Mouse (Mus musculus) C2C12 (cell line): ENCODE results near the gene Tgfbrap1. TPM values are rescaled to one million over a fixed set of nuclear protein-coding genes. Genes with fewer than 3 reads are reported as not detected.
A peak's percentile ranks its signal among the peaks of the same experiment; 100 is the strongest.

ENCODE experiments used
- H3K27me3 ChIP-seq: one replicate; pipeline ENCODE4 v1.6.1; 2011; ENCODE audit not compliant: control insufficient read depth, insufficient read depth, insufficient read length
- H3K36me3 ChIP-seq: one replicate; pipeline ENCODE4 v1.6.1; 2011; ENCODE audit not compliant: control insufficient read depth, insufficient read depth
- H3K4me3 ChIP-seq: one replicate; pipeline ENCODE4 v1.5.1; 2011; ENCODE audit warnings: mild to moderate bottlenecking, control low read depth; ENCODE audit not compliant: poor library complexity, insufficient read depth, severe bottlenecking
- H3K79me2 ChIP-seq: one replicate; pipeline ENCODE4 v1.6.1; 2011; ENCODE audit not compliant: control insufficient read depth, insufficient read depth
- H3K79me3 ChIP-seq: one replicate; pipeline ENCODE4 v1.6.1; 2011; ENCODE audit warnings: low read depth, control low read depth
- H3ac ChIP-seq: one replicate; pipeline ENCODE3; 2011; ENCODE audit warnings: low read depth; ENCODE audit not compliant: control insufficient read depth, insufficient read length
- CEBPB ChIP-seq: IDR thresholded peaks from one replicate; pipeline ENCODE4 v1.6.1; 2011; ENCODE audit warnings: low read depth, mild to moderate bottlenecking, control low read depth, moderate library complexity
- CTCF ChIP-seq: IDR thresholded peaks from one replicate; pipeline ENCODE4 v1.5.1; 2011; ENCODE audit not compliant: control insufficient read depth, insufficient read depth, insufficient read length
- FOSL1 ChIP-seq: IDR thresholded peaks from one replicate; pipeline ENCODE4 v1.8.0; 2011; ENCODE audit warnings: mild to moderate bottlenecking, low read length; ENCODE audit not compliant: poor library complexity, insufficient read depth, severe bottlenecking
- MAX ChIP-seq: IDR thresholded peaks from one replicate; pipeline ENCODE4 v1.6.1; 2011; ENCODE audit warnings: mild to moderate bottlenecking, control low read depth
- MYOD1 ChIP-seq: IDR thresholded peaks from one replicate; pipeline ENCODE4 v1.6.1; 2011; ENCODE audit warnings: low read depth; ENCODE audit not compliant: control insufficient read depth, insufficient read length
- MYOG ChIP-seq: IDR thresholded peaks from one replicate; pipeline ENCODE4 v1.6.1; 2011; ENCODE audit not compliant: control insufficient read depth, insufficient read length; ENCODE audit errors: extremely low read depth
- USF1 ChIP-seq: IDR thresholded peaks from one replicate; pipeline ENCODE4 v1.6.1; 2011; ENCODE audit warnings: low read depth, mild to moderate bottlenecking, control low read depth, moderate library complexity
- polyA plus RNA-seq: library from polyadenylated mRNA; unstranded; fragments of >200 nt; fragmentation: generic; extraction: Trizol; gene quantifications from one replicate; pipeline ENCODE4 v1.2.1, GENCODE M21; 2012; ENCODE audit warnings: missing spikeins

The Tgfbrap1 gene
- polyA plus RNA-seq, 1 experiment = 9.5 TPM

DNA sequence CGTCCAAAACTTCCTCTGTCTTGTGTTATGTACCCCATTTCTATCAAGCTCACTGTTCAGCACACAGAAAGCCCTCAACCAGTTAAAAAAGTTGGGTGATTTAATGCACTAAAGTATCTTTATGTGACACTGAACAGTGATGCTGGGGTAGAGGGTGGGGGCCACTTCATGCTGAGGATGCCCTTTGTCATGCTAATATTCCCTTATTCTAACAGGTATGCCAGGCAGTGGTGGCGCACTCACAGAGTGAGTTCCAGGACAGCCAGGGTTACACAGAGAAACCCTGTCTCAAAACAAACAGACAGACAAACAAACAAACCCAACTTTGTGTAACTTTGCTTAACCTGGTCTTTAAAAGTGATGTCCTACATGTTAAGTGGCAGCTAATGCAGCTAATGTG is 4.2 kb downstream of the Tgfbrap1 start:
- Histone ChIP-seq H3K79me3 (peaks cover 6% of the 10 kb centered on the region), H3K79me2 (peaks cover 34% of the 10 kb centered on the region), H3K27me3 (no peaks in the 10 kb centered on the region), H3ac (no peak overlapping the region), H3K36me3 (no peaks in the 10 kb centered on the region), H3K4me3 (no peak overlapping the region)
- TF ChIP-seq FOSL1 = no peak
- no peak for TF ChIP-seq MYOG
- no peak for TF ChIP-seq MYOD1
- no peak for TF ChIP-seq USF1
- no peak for TF ChIP-seq CEBPB
- TF ChIP-seq CTCF = no peak
- TF ChIP-seq MAX = no peak

DNA sequence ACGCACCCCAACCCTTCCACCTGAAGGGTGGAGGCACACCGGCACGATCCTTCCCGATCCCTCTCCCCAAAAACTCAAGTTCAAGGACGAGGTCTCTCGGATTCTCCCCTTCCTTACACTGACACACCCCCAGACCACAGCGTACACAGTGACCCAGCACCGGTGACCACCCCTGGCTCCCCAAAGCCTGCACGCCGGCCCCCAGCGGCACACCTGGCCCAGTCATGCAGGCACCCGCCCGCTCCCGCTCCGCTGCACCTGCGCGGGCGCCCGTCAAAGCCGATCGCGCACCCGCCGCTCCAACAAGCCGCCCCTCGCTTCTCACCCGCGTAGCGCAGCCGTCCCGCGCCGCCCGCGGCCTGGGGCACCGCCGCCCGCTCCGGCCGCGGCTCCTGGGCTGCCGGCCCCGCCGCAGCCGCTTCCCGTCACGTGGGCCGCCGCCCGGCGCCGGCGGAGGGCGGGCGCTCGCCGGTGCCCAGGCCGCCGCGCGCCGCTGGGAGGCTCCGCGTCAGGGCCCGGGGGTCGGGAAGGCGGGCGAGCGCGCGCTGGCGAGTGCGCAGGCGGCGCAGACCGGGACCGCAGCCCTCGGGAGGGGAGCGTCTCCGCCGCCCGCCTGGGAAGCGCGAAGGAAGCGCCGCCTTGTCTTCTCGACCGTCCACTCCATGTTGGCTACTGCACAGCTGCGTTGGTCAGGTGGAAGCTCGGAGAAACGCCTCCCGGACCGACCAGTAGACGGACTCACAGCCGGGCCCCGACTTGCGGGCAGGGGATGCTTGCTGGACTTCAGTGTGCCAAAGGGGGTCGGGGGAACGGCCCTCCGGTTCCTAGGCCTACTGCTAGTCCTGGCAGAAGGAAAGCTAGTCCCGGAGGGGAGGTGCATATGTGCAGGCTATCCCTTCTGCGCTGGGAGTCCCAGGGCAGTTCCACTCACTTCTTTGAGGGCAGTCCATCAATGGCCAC is 6.1 kb downstream of the Tgfbrap1 start:
- TF ChIP-seq CTCF (no peak), FOSL1 (no peak), CEBPB (no peak), USF1 (no peak), MYOG (no peak), MYOD1 (no peak), MAX (no peak)
- peaks cover 5% of the 10 kb centered on the region for H3K79me3 ChIP-seq
- peak overlapping the region; percentile 66 for H3K4me3 ChIP-seq
- H3K36me3 ChIP-seq = no peaks in the 10 kb centered on the region
- peaks cover 25% of the 10 kb centered on the region for H3K79me2 ChIP-seq
- peak overlapping the region; percentile 75 for H3ac ChIP-seq
- no peaks in the 10 kb centered on the region for H3K27me3 ChIP-seq

DNA sequence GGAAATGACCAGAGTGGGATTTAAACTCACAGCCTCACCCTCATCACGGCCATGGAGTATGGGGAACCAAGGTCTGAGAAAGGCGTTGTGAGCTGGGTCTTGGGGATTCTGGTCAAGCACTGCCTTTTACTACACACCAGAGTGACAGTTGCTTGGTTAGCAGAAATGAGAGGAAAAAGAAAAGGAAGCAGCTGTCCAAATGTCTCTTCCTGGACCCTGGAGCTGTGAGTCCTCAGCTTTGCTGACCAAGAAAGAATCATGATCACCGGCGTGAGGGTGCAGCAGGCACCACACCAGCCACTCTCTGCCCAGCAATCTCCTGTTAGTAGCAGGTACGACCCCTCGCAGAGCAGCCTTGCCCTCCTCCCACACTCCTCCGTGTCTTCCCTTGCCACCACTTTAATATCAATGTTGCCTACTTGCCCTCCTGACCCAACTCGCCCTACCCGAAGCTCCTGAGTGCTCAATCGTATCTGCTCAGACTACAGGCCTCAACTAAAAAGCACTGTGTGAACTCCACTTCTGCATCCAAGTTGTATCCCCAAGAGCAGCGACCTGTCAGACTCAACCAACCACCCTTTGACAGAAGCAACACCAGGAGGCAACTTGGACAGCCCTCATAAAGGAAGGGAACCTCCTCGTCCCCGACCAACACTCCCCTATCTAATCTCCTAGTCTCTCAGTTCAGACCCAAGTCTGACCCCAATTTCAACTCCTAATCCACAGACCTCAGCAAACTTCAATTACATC is 7.0 kb downstream of the Tgfbrap1 start:
- Histone ChIP-seq H3ac (peak overlapping the region; percentile 75), H3K79me2 (peaks cover 25% of the 10 kb centered on the region), H3K4me3 (peak overlapping the region; percentile 66), H3K36me3 (no peaks in the 10 kb centered on the region), H3K27me3 (no peaks in the 10 kb centered on the region), H3K79me3 (peaks cover 5% of the 10 kb centered on the region)
- TF ChIP-seq CEBPB (no peak), CTCF (no peak), MYOD1 (no peak)

DNA sequence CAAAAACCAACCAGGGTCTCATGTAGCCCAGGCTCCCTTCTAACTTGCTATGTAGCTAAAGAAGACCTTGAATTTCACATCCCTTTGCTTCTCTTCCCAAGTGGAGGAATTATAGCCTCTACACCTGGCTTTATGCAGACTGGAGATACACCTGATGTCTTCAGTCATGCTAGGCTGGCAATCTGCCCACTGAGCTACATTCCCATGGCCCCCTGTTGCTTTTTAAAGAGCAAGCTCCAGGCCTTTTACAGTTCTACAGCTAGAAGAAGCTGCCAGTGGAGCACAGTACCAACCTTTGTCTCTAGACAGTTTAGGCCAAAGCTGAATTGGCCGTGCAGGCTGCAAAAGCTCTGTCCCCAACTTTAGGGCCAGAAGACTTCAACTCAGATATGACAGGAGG is 8.0 kb downstream of the Tgfbrap1 start:
- Histone ChIP-seq H3ac (no peak overlapping the region), H3K79me2 (peaks cover 25% of the 10 kb centered on the region), H3K79me3 (peaks cover 5% of the 10 kb centered on the region), H3K4me3 (no peak overlapping the region), H3K36me3 (no peaks in the 10 kb centered on the region), H3K27me3 (no peaks in the 10 kb centered on the region)
- TF ChIP-seq FOSL1 = no peak
- TF ChIP-seq MAX = no peak
- no peak for TF ChIP-seq USF1
- no peak for TF ChIP-seq CTCF
- TF ChIP-seq MYOG = no peak
- TF ChIP-seq CEBPB = no peak
- no peak for TF ChIP-seq MYOD1

DNA sequence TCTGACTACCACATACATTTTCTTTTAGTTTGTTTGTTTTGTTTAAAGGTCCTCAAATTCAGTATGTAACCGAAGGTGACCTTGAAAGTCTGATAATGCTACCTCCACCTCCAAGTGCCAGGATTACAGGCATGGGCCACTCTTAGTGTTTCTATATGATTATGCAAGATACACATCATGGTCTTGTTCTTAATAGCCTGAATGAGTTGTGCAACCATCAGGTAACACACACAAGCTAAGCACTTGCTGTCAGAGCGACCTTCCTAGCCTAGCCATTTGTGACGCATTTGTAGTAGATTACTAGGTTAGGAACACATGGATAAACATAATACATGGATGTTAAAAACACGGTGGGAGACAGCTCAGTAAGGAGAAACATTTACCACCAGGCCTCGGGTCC is 15.5 kb downstream of the Tgfbrap1 start:
- TF ChIP-seq CTCF = no peak
- TF ChIP-seq MAX = no peak
- no peak for TF ChIP-seq CEBPB
- no peak for TF ChIP-seq FOSL1
- no peak for TF ChIP-seq MYOD1
- no peak for TF ChIP-seq USF1
- TF ChIP-seq MYOG = no peak
- H3ac ChIP-seq = no peak overlapping the region
- H3K27me3 ChIP-seq = no peaks in the 10 kb centered on the region
- H3K79me2 ChIP-seq = no peaks in the 10 kb centered on the region
- H3K4me3 ChIP-seq = no peak overlapping the region
- no peaks in the 10 kb centered on the region for H3K36me3 ChIP-seq
- peaks cover 4% of the 10 kb centered on the region for H3K79me3 ChIP-seq
